Mouse (Mus musculus) lung, postnatal 10 days (tissue): Measurements from ENCODE around the gene Acsl4.
A peak's percentile ranks its signal among the peaks of the same experiment; 100 is the strongest.

Source experiments
- DNase-seq: peaks from one replicate; pipeline ENCODE4 v3.0.0; 2021

Gene Acsl4

GRCm38 (mm10) chrX:142336207-142336606, 54.1 kb downstream of the Acsl4 start:
- no peak for DNase-seq

DNA sequence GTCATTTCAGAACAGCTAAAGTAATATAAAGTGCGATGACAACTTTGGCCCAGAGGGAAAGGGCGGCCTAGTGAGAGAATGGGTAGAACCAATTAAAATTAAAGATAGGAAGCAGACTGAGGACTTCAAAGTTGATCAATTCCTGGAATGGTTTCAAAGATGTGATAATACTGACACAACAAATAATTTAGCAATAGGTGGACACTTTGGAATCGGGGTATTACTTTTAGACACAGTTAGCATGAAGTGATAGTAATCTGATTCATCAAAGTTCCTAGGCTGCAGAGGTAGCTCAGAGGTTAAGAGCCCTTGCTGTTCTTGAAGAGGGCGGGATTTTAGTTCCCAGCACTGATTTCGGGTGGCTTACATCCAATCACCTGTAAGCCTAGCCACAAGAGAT, 54.8 kb downstream of the Acsl4 start:
- DNase-seq, result no peak

DNA sequence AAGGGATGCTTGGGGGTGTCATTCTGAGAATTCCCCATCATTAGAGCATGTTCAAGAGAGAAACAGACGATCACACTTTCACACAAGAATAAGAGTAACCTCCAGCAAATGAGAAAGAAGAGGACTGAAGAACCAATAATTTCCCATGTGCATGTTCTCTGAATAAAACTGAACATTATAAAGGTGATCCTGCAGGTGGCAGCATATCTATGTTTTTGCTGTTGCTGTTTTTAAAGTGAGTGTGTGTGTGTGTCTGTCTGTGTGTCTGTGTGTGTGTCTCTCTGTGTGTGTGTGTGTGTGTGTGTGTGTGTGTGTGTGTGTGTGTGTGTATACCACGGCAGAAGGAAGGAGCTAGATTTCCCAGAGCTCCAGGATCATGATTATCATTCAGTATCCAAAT, 64.6 kb downstream of the Acsl4 start:
- no peak for DNase-seq

DNA sequence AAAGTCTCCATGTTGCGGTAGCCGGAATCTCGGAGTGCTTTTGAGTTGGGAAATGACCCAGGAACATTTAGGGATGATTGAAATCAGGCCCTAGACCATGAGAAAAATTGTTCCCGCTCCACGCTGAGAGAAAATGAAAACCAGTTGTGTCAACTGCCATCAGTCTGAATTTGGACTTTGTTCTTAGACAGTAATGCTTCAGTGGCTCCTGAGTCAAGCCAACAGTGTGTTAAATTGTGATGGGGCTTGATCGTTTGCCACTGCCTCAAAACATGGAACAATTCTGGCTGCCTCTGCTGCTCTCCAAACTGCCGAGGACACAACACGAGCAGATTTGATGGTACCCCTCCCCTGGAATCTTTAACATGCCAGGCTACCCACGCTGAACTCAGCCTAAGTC, 74.2 kb downstream of the Acsl4 start:
- no peak for DNase-seq

DNA sequence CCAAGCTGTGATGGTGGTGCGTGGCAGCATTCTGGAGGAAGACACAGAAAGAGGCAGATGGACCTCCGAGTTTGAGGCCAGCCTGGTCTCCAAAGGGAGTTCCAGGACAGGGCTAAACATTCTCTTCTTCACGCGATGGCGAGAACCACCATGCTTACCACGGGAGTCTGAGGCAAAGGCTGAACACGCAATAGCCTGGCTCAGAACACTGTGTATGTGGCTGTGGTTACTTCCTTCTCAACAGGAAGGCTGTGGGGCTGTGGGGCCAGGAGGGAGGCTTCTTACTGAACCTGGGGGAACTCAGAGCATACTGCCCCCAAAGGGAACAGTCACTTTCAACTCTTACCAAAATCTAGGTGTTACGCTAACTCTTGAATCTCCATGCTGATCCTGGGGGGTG, 75.1 kb downstream of the Acsl4 start:
- no peak for DNase-seq

- peak; percentile 77 for DNase-seq
These were observed 75.9 kb downstream of the Acsl4 start for GRCm38 (mm10) chrX:142314307-142315024.

DNA sequence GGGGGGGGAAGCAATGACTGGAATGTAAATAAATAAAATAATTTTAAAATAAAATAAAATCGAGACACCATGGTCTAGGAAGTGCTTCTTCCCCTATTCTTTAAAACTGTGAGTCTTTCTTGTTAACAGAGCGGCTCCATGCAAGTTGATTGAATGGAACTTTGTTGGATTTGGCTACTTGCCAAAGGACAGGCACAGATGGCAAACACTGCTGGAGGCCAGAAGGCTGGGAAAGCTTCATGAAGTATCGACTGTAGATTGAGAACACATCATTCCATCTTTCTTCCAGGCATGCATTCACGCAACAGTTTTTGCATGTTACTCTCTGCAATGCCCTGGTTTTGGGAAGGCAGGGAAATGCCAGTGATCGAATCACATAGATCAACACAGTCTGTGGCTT, 79.9 kb downstream of the Acsl4 start:
- no peak for DNase-seq

DNA sequence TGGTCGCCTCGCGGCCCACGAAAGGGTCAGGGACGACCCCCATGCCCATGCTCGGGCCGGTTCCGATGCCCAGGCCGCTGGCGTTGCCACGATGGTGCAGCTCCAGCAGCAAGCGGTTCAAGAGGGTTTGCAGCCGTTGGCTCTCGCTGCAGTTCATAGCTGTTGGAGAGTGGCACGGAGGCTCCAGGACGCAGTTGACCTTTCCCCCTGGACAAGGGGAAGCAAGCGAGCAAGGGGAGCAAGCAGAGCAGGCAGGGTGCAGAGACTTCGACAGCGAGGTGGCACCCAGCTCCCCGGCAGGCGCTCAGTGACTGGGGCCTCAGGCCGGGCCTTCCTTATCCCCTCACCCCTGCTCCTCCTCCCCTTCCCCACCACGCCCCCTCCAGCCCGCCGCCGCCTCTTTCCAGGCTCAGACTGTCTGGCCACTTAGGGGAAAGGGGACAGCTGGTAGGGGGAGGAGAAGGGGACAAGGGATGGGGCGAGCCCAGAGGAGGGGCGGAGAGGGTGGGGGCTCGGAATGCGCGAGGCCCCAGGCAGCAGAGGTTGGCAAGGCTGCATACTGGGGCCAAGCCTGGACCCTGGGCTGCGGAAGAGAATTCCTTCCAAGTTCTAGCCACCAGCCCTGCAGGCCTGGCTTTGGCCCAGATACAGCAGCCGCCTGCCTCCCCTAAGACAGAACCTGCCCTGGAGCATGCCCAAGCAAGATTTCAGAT, 84.3 kb downstream of the Acsl4 start, which contains the start of gene Kcne1l:
Gene Kcne1l, minus strand, starts transcription at position 426 of the 713 bp plus-strand sequence.
- no peak for DNase-seq

DNA sequence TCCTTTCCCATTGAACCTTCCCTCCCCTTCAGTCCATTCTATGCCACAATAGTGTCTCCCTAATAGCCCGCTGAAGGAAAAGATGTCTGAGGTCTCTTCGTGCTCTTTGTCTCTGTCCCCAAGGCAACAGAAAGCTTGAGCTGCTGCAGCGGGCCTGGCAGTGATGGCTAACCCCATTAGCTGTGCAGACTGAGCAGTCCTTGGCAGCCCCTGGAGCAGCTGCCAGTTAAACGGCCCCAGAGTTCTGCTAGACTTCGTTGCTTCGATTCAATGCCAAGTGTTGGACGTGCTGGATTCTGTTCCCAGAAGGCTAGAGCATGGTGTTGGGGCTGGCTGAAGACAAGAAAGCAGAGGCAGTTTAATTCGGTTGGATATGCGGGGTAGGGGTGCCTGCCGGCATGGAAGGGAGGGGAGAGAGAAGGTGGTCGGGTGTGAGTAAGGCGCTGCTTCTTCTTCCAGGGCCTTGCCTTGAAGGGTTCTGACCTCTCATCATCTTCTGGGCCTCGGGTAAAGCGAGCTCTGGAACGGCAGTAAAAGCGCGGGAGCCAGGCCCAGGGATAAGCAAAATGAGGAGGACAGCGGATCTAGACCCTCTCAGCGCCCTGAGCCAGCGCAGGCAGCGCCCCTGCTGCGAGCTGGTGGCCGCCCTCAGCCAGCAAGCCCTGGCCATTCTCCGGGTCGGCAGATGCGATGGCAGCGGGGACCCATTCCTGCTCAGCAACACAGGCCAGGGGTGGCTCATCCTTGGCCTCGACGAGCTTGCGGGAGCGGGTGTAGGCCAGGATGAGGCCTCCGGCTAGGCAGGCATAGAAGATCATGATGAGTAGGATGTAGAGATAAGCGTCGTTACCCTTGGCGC, 85.1 kb downstream of the Acsl4 start:
- DNase-seq, result no peak

GRCm38 (mm10) chrX:142304592-142304991, 85.7 kb downstream of the Acsl4 start:
- no peak for DNase-seq

- DNase-seq, result no peak
These were observed 86.9 kb downstream of the Acsl4 start for GRCm38 (mm10) chrX:142303456-142303855.

GRCm38 (mm10) chrX:142285905-142286304, 104.4 kb downstream of the Acsl4 start:
- DNase-seq, result no peak

DNA sequence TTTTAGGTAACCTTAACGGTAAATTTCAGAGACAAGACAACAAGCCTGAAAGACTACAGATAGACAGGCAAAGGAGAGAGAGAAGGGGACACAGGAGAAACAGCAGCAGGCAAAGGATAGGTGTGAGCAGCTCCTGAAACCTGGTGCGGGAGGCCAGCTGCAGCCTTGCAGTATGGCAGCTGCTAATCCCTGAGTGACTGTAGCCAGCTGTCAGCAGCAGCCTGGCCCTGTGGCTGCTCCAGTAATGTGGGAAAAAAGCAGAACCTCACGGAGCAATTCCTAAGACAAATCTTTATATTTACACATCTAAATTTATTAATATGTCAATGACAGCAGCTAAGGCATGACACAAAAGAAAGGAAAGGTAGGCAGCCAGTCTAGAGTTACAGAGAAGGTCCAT, 113.8 kb downstream of the Acsl4 start:
- no peak for DNase-seq

DNA sequence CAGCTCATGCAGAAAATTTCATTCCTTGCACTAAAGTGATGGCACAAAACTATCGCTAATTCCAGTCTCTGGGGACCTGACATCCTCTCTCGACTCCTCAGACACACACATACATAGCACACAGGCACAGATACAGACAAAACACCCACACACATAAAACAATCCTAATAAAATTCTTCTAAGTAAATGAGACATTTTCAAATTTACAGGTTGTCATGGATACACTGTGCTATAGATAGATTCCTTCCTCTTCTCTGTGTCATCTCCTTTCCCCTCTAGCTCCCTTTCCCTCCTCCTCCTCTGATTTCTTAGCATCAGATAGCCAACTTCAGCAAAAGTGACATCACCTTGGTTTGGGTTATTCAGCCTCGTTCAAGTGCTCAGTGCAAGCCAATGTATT, 114.3 kb downstream of the Acsl4 start:
- no peak for DNase-seq
